Mouse (Mus musculus) E14TG2a.4 (cell line): Measurements from ENCODE around the gene Hdc.

Experiments
- CTCF ChIP-seq: conservative IDR thresholded peaks from 2 replicates; pipeline ENCODE4 v1.5.1; 2014; ENCODE audit warnings: low read length
- NANOG ChIP-seq: IDR thresholded peaks from 2 replicates; pipeline ENCODE4 v1.6.1; 2014; ENCODE audit warnings: borderline replicate concordance, low read length, mixed read lengths
- POU5F1 ChIP-seq: IDR thresholded peaks from 2 replicates; pipeline ENCODE4 v1.6.1; 2014; ENCODE audit warnings: low read length, borderline replicate concordance

DNA sequence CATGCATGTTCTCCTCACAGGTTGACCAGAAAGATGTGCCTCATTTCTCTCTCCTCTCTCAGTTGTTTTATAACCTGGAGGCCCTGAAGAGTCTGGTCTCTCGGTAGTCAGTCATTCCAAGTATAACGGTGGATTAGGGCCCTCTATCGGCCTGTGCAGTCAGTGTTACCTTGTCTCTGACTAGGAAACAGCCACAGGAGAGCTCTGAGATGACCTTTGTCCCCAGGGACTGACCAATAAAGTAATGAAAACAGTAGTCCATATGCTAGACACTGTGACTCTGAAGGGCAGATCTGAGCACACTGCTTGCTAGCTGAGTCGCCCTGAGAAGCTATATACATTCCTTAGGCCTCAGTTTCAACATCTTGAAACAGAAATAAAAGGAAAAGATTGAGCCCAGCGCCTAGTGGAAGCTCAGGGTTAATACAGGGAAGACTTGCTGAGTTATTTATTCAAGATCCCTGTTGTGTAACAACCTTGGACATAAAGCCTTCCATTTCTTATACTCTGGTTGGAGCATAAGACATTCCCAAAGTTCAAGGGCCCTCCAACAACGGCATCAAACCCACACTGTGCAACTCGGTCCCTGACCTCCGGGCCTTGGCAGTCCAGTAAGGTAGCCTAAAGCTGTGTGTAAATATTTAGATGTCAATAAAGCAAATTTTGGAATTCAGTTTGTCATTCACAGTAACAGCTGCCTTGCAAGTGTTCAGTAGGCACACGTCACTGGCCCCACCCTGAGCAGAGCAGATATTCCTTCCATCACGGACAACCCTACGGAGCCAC is 43.5 kb downstream of the Hdc start:
- TF ChIP-seq CTCF = no peak
- TF ChIP-seq NANOG = no peak
- TF ChIP-seq POU5F1 = no peak
